Mouse (Mus musculus) heart, embryonic 10.5 days (tissue): Measurements from ENCODE around the gene Serpini1. TPM values are rescaled to one million over a fixed set of nuclear protein-coding genes. Genes with fewer than 3 reads are reported as not detected.

Experiments used
- DNase-seq: peaks from one replicate; pipeline ENCODE4 v3.0.0-alpha.2; 2017; ENCODE audit warnings: low spot score
- H3K27ac ChIP-seq: fragments of 300-500 bp; sonication (generic); 2 replicates; pipeline ENCODE4 v1.5.1; 2016; ENCODE audit warnings: mild to moderate bottlenecking
- H3K27me3 ChIP-seq: fragments of 300-500 bp; sonication (generic); 2 replicates; pipeline ENCODE4 v1.6.1; 2016; ENCODE audit warnings: mild to moderate bottlenecking; ENCODE audit not compliant: poor library complexity, insufficient read depth, severe bottlenecking
- H3K36me3 ChIP-seq: fragments of 300-500 bp; sonication (generic); 2 replicates; pipeline ENCODE4 v1.6.1; 2016; ENCODE audit warnings: mild to moderate bottlenecking, moderate library complexity
- H3K4me1 ChIP-seq: fragments of 300-500 bp; sonication (generic); 2 replicates; pipeline ENCODE4 v1.6.1; 2016; ENCODE audit warnings: mild to moderate bottlenecking
- H3K4me3 ChIP-seq: fragments of 300-500 bp; sonication (generic); 2 replicates; pipeline ENCODE4 v1.5.1; 2016; ENCODE audit warnings: mild to moderate bottlenecking, moderate library complexity
- H3K9me3 ChIP-seq: fragments of 300-500 bp; sonication (generic); 2 replicates; pipeline ENCODE4 v1.6.1; 2016; ENCODE audit warnings: mild to moderate bottlenecking, moderate library complexity
- WGBS: fragments of 180-500 bp; shearing (Covaris S2); methylation state at CpG from one replicate; pipeline ENCODE4 v1.1.7; 2016; 5-methylcytosine and 5-hydroxymethylcytosine counted together
- polyA plus RNA-seq: library from polyadenylated mRNA; unstranded; fragments of >200 nt; fragmentation: Nextera tagmentation; extraction: Ambion mirVana; gene quantifications from 2 replicates; pipeline ENCODE4 v1.2.1, GENCODE M21; 2016

Serpini1 gene
- polyA plus RNA-seq: 0.76 and 1.3 TPM in 2 replicates

- peak within 1 kb of the TSS; percentile 94 for H3K4me3 ChIP-seq
- DNase-seq: peak; percentile 95
- WGBS: under 1% methylated on average over 19 of the region's 19 CpGs
- H3K4me1 ChIP-seq: peaks cover 4% of the 10 kb centered on the region; the same call in 1 of the 2 replicates
- no peaks in the 10 kb centered on the region for H3K27me3 ChIP-seq
- no peaks in the 10 kb centered on the region for H3K36me3 ChIP-seq
- H3K9me3 ChIP-seq: no peaks in the 10 kb centered on the region
- H3K27ac ChIP-seq: peak within 1 kb of the TSS; percentile 94
These were observed at the start of gene Serpini1 for GRCm38 (mm10) chr3:75557292-75557691. Gene Serpini1 (plus strand): TSS chr3:75557547.

- DNase-seq: no peak
- no peaks in the 10 kb centered on the region for H3K9me3 ChIP-seq
- 77% methylated on average over 7 of the region's 7 CpGs for WGBS
- H3K4me1 ChIP-seq: no peaks in the 10 kb centered on the region
- no peak overlapping the region for H3K27ac ChIP-seq
- H3K4me3 ChIP-seq: no peak overlapping the region
- H3K27me3 ChIP-seq: no peaks in the 10 kb centered on the region
- peaks cover 12% of the 10 kb centered on the region for H3K36me3 ChIP-seq
These were observed 39.6 kb upstream of the Serpini1 start for GRCm38 (mm10) chr3:75517631-75518250.

GRCm38 (mm10) chr3:75521314-75521713, 36.0 kb upstream of the Serpini1 start:
- no peak for DNase-seq
- Histone ChIP-seq H3K27me3 (no peaks in the 10 kb centered on the region), H3K4me1 (no peaks in the 10 kb centered on the region), H3K36me3 (peaks cover 13% of the 10 kb centered on the region), H3K4me3 (no peak overlapping the region), H3K27ac (no peak overlapping the region), H3K9me3 (no peaks in the 10 kb centered on the region)
- WGBS: 88% methylated on average over 2 of the region's 2 CpGs

GRCm38 (mm10) chr3:75522527-75522926, 34.8 kb upstream of the Serpini1 start:
- no peak overlapping the region for H3K27ac ChIP-seq
- H3K4me3 ChIP-seq: no peak overlapping the region
- WGBS: 89% methylated on average over 1 of the region's 1 CpGs
- no peak for DNase-seq
- no peaks in the 10 kb centered on the region for H3K27me3 ChIP-seq
- H3K36me3 ChIP-seq: peaks cover 22% of the 10 kb centered on the region
- H3K9me3 ChIP-seq: no peaks in the 10 kb centered on the region
- H3K4me1 ChIP-seq: no peaks in the 10 kb centered on the region

GRCm38 (mm10) chr3:75531074-75531473, 26.3 kb upstream of the Serpini1 start:
- H3K4me1 ChIP-seq: no peaks in the 10 kb centered on the region
- no peak for DNase-seq
- no peaks in the 10 kb centered on the region for H3K27me3 ChIP-seq
- H3K36me3 ChIP-seq: peaks cover 21% of the 10 kb centered on the region
- H3K4me3 ChIP-seq: no peak overlapping the region
- no peak overlapping the region for H3K27ac ChIP-seq
- H3K9me3 ChIP-seq: no peaks in the 10 kb centered on the region
- WGBS: 92% methylated on average over 3 of the region's 3 CpGs

- WGBS: 50% methylated on average over 3 of the region's 3 CpGs
- Histone ChIP-seq H3K27ac (no peak overlapping the region), H3K27me3 (no peaks in the 10 kb centered on the region), H3K4me1 (no peaks in the 10 kb centered on the region), H3K9me3 (no peaks in the 10 kb centered on the region), H3K4me3 (no peak overlapping the region), H3K36me3 (peaks cover 17% of the 10 kb centered on the region)
- DNase-seq: no peak
These were observed 23.1 kb upstream of the Serpini1 start for GRCm38 (mm10) chr3:75534045-75534834.

GRCm38 (mm10) chr3:75541259-75541658, 16.1 kb upstream of the Serpini1 start:
- no peaks in the 10 kb centered on the region for H3K9me3 ChIP-seq
- no peak for DNase-seq
- H3K36me3 ChIP-seq: peaks cover 27% of the 10 kb centered on the region
- H3K4me1 ChIP-seq: 0 out of 2 replicates have a peak, but pooled peaks cover 4% of the 10 kb centered on the region
- H3K4me3 ChIP-seq: no peak overlapping the region
- H3K27ac ChIP-seq: no peak overlapping the region
- WGBS: 90% methylated on average over 4 of the region's 4 CpGs
- no peaks in the 10 kb centered on the region for H3K27me3 ChIP-seq

- DNase-seq: peak; percentile 78
- H3K4me1 ChIP-seq: 0 out of 2 replicates have a peak, but pooled peaks cover 4% of the 10 kb centered on the region
- WGBS: 50% methylated on average over 3 of the region's 3 CpGs
- H3K9me3 ChIP-seq: no peaks in the 10 kb centered on the region
- peak overlapping the region; percentile 47; the same call in 1 of the 2 replicates for H3K27ac ChIP-seq
- H3K4me3 ChIP-seq: no peak overlapping the region
- peaks cover 19% of the 10 kb centered on the region; the same call in 1 of the 2 replicates for H3K36me3 ChIP-seq
- no peaks in the 10 kb centered on the region for H3K27me3 ChIP-seq
These were observed 14.5 kb upstream of the Serpini1 start for GRCm38 (mm10) chr3:75542852-75543251.

GRCm38 (mm10) chr3:75544287-75544686, 13.1 kb upstream of the Serpini1 start:
- peaks cover 10% of the 10 kb centered on the region; the same call in 1 of the 2 replicates for H3K36me3 ChIP-seq
- no peak overlapping the region for H3K27ac ChIP-seq
- 83% methylated on average over 1 of the region's 1 CpGs for WGBS

GRCm38 (mm10) chr3:75551248-75551647, 6.1 kb upstream of the Serpini1 start:
- H3K9me3 ChIP-seq: no peaks in the 10 kb centered on the region
- no peak for DNase-seq
- no peak overlapping the region for H3K4me3 ChIP-seq
- no peaks in the 10 kb centered on the region for H3K27me3 ChIP-seq
- H3K36me3 ChIP-seq: no peaks in the 10 kb centered on the region
- H3K27ac ChIP-seq: no peak overlapping the region
- peaks cover 4% of the 10 kb centered on the region; the same call in 1 of the 2 replicates for H3K4me1 ChIP-seq

More at GRCm38 (mm10) chr3:75544287-75544686, 13.1 kb upstream of the Serpini1 start:
- no peak for DNase-seq
- Histone ChIP-seq H3K9me3 (no peaks in the 10 kb centered on the region), H3K4me1 (0 out of 2 replicates have a peak, but pooled peaks cover 4% of the 10 kb centered on the region), H3K27me3 (no peaks in the 10 kb centered on the region), H3K4me3 (no peak overlapping the region)

- H3K9me3 ChIP-seq: no peaks in the 10 kb centered on the region
- peak overlapping the region; percentile 94 for H3K4me3 ChIP-seq
- DNase-seq: no peak
- peaks cover 4% of the 10 kb centered on the region; the same call in 1 of the 2 replicates for H3K4me1 ChIP-seq
- no peaks in the 10 kb centered on the region for H3K36me3 ChIP-seq
- peak overlapping the region; percentile 94 for H3K27ac ChIP-seq
- WGBS: under 1% methylated on average over 36 of the region's 36 CpGs
- no peaks in the 10 kb centered on the region for H3K27me3 ChIP-seq
These were observed 1.1 kb upstream of the Serpini1 start for GRCm38 (mm10) chr3:75556121-75556694.

- Histone ChIP-seq H3K4me3 (peak within 1 kb of the TSS; percentile 94), H3K27ac (peak within 1 kb of the TSS; percentile 94), H3K9me3 (no peaks in the 10 kb centered on the region), H3K36me3 (no peaks in the 10 kb centered on the region), H3K4me1 (peaks cover 4% of the 10 kb centered on the region; the same call in 1 of the 2 replicates), H3K27me3 (no peaks in the 10 kb centered on the region)
- under 1% methylated on average over 35 of the region's 35 CpGs for WGBS
- peak; percentile 100 for DNase-seq
These were observed 554 bp upstream of the Serpini1 start, which contains the start of gene Pdcd10 for GRCm38 (mm10) chr3:75556695-75557291. Gene Pdcd10 (minus strand): TSS chr3:75556856.
